Mouse (Mus musculus) gastrocnemius, postnatal 25 days (tissue): ENCODE measurements around the gene Idh1. TPM values are rescaled to one million over a fixed set of nuclear protein-coding genes. Genes with fewer than 3 reads are reported as not detected.

Source experiments
- DNase-seq: peaks from one replicate; pipeline ENCODE4 v3.0.0; 2022
- total RNA-seq, 2 experiments: library from RNA; stranded (reverse); gene quantifications; 1 replicate in 1 of 2; 2 replicates in 1 of 2; pipeline ENCODE4 v1.2.3; 2021

Idh1 gene
- total RNA-seq, 2 experiments from 2014 or later = 20.9 to 46.4 TPM

- peak; percentile 11 for DNase-seq
Measured at GRCm38 (mm10) chr1:65112807-65113196, 73.5 kb downstream of the Idh1 start.

- peak; percentile 24 for DNase-seq
Measured at GRCm38 (mm10) chr1:65112031-65112806, 74.1 kb downstream of the Idh1 start.

- DNase-seq = no peak
Measured at GRCm38 (mm10) chr1:65109756-65110435, 76.4 kb downstream of the Idh1 start.

- no peak for DNase-seq
Measured at GRCm38 (mm10) chr1:65109196-65109595, 77.1 kb downstream of the Idh1 start.

Other genes with a start within 250 kb of the Idh1 start
- gene Plekhm3, start 229.7 kb downstream of the Idh1 start, total RNA-seq = 1 to 10 TPM; 5.2 to 5.7 TPM
- not detected for gene Akr1cl, start 153.7 kb downstream of the Idh1 start, total RNA-seq
- gene Cryge, start 135.4 kb downstream of the Idh1 start, total RNA-seq = not detected
- gene Crygd, start 123.0 kb downstream of the Idh1 start, total RNA-seq = not detected
- gene Crygc, start 112.8 kb downstream of the Idh1 start, total RNA-seq = not detected
- gene Crygb, start 104.2 kb downstream of the Idh1 start, total RNA-seq = not detected
- gene Cryga, start 83.1 kb downstream of the Idh1 start, total RNA-seq = not detected
- gene Gm28845, start 66.9 kb downstream of the Idh1 start, total RNA-seq = not detected
- gene D630023F18Rik, start 63.3 kb downstream of the Idh1 start, total RNA-seq = not detected
- 1 to 10 TPM; 7.5 to 7.7 TPM for gene Pikfyve, start 183 bp upstream of the Idh1 start, total RNA-seq
- gene Pth2r, start 95.6 kb upstream of the Idh1 start, total RNA-seq = not detected